Mouse (Mus musculus): ENCODE results near the gene Esr1. TPM values are rescaled to one million over a fixed set of nuclear protein-coding genes. Genes with fewer than 3 reads are reported as not detected.

The Esr1 gene
- polyA plus RNA-seq, 2 experiments = 0.79 to 1.1 TPM

GRCm38 (mm10) chr10:4712061-4712908 is 100.9 kb downstream of the Esr1 start:
- Histone ChIP-seq H3K4me2 (replicated peaks; ENCODE audit: low read depth, low read length, severe bottlenecking) (peak overlapping the region; percentile 96), H3K4me3 (replicated peaks; ENCODE audit: low read length) (peak overlapping the region; percentile 50), H3K36me3 (ENCODE audit: control insufficient read depth, insufficient read depth, low read length) (no peaks in the 10 kb centered on the region), H3K27me3 (ENCODE audit: control insufficient read depth, insufficient read depth, low read length) (peaks cover 33% of the 10 kb centered on the region), H3K4me1 (ENCODE audit: control insufficient read depth, insufficient read depth, low read length) (peaks cover 15% of the 10 kb centered on the region), H3K9me3 (ENCODE audit: control insufficient read depth, low read length) (no peaks in the 10 kb centered on the region), H3K27ac (replicated peaks; ENCODE audit: low read depth, low read length) (no peak overlapping the region), H3K9ac (ENCODE audit: low read depth, low read length, severe bottlenecking) (peak overlapping the region; percentile 38; the same call in 1 of the 2 replicates)
- ATAC-seq (ENCODE audit: low FRiP score, low read depth) = no peak; the same call in 1 of the 2 replicates
- no peak for TF ChIP-seq POLR2A (IDR thresholded peaks at IDR 0.05; ENCODE audit: borderline replicate concordance, extremely low read depth, insufficient read depth, insufficient read length)
- no peak for DNase-seq (ENCODE audit: low spot score)
- 7% methylated on average over 27 of the region's 68 CpGs for WGBS

- Histone ChIP-seq H3K4me3 (replicated peaks; ENCODE audit: low read length) (peak overlapping the region; percentile 50; the same call in 1 of the 2 replicates), H3K4me2 (replicated peaks; ENCODE audit: low read depth, low read length, severe bottlenecking) (no peak overlapping the region), H3K4me1 (ENCODE audit: control insufficient read depth, insufficient read depth, low read length) (peaks cover 15% of the 10 kb centered on the region), H3K36me3 (ENCODE audit: control insufficient read depth, insufficient read depth, low read length) (no peaks in the 10 kb centered on the region), H3K27me3 (ENCODE audit: control insufficient read depth, insufficient read depth, low read length) (peaks cover 33% of the 10 kb centered on the region), H3K27ac (replicated peaks; ENCODE audit: low read depth, low read length) (no peak overlapping the region), H3K9me3 (ENCODE audit: control insufficient read depth, low read length) (no peaks in the 10 kb centered on the region), H3K9ac (ENCODE audit: low read depth, low read length, severe bottlenecking) (no peak overlapping the region)
- ATAC-seq (ENCODE audit: low FRiP score, low read depth) (no peak), DNase-seq (ENCODE audit: low spot score) (peak; percentile 32)
- TF ChIP-seq POLR2A (IDR thresholded peaks at IDR 0.05; ENCODE audit: borderline replicate concordance, extremely low read depth, insufficient read depth, insufficient read length) = no peak
- 21% methylated on average over 10 of the region's 10 CpGs for WGBS
Observed at GRCm38 (mm10) chr10:4713398-4713797, 102.0 kb downstream of the Esr1 start.

GRCm38 (mm10) chr10:4724851-4725250 is 113.5 kb downstream of the Esr1 start:
- no peak for TF ChIP-seq POLR2A (IDR thresholded peaks at IDR 0.05; ENCODE audit: borderline replicate concordance, extremely low read depth, insufficient read depth, insufficient read length)
- Histone ChIP-seq H3K4me1 (ENCODE audit: control insufficient read depth, insufficient read depth, low read length) (no peaks in the 10 kb centered on the region), H3K9me3 (ENCODE audit: control insufficient read depth, low read length) (no peaks in the 10 kb centered on the region), H3K36me3 (ENCODE audit: control insufficient read depth, insufficient read depth, low read length) (no peaks in the 10 kb centered on the region), H3K27ac (replicated peaks; ENCODE audit: low read depth, low read length) (no peak overlapping the region), H3K4me2 (replicated peaks; ENCODE audit: low read depth, low read length, severe bottlenecking) (no peak overlapping the region), H3K9ac (ENCODE audit: low read depth, low read length, severe bottlenecking) (no peak overlapping the region), H3K27me3 (ENCODE audit: control insufficient read depth, insufficient read depth, low read length) (no peaks in the 10 kb centered on the region), H3K4me3 (replicated peaks; ENCODE audit: low read length) (no peak overlapping the region)
- peak; percentile 45 for DNase-seq (ENCODE audit: low spot score)
- 51% methylated on average over 3 of the region's 3 CpGs for WGBS
- ATAC-seq (ENCODE audit: low FRiP score, low read depth) = no peak

GRCm38 (mm10) chr10:4726141-4726540 is 114.7 kb downstream of the Esr1 start:
- Histone ChIP-seq H3K4me1 (ENCODE audit: control insufficient read depth, insufficient read depth, low read length) (no peaks in the 10 kb centered on the region), H3K4me3 (replicated peaks; ENCODE audit: low read length) (no peak overlapping the region), H3K27me3 (ENCODE audit: control insufficient read depth, insufficient read depth, low read length) (no peaks in the 10 kb centered on the region), H3K36me3 (ENCODE audit: control insufficient read depth, insufficient read depth, low read length) (no peaks in the 10 kb centered on the region), H3K9ac (ENCODE audit: low read depth, low read length, severe bottlenecking) (no peak overlapping the region), H3K27ac (replicated peaks; ENCODE audit: low read depth, low read length) (no peak overlapping the region), H3K9me3 (ENCODE audit: control insufficient read depth, low read length) (no peaks in the 10 kb centered on the region), H3K4me2 (replicated peaks; ENCODE audit: low read depth, low read length, severe bottlenecking) (no peak overlapping the region)
- no peak for TF ChIP-seq POLR2A (IDR thresholded peaks at IDR 0.05; ENCODE audit: borderline replicate concordance, extremely low read depth, insufficient read depth, insufficient read length)
- WGBS = 77% methylated on average over 6 of the region's 6 CpGs
- ATAC-seq (ENCODE audit: low FRiP score, low read depth) (no peak), DNase-seq (ENCODE audit: low spot score) (no peak)

- Histone ChIP-seq H3K4me3 (replicated peaks; ENCODE audit: low read length) (no peak overlapping the region), H3K36me3 (ENCODE audit: control insufficient read depth, insufficient read depth, low read length) (no peaks in the 10 kb centered on the region), H3K27ac (replicated peaks; ENCODE audit: low read depth, low read length) (no peak overlapping the region), H3K9ac (ENCODE audit: low read depth, low read length, severe bottlenecking) (no peak overlapping the region), H3K4me2 (replicated peaks; ENCODE audit: low read depth, low read length, severe bottlenecking) (no peak overlapping the region), H3K27me3 (ENCODE audit: control insufficient read depth, insufficient read depth, low read length) (no peaks in the 10 kb centered on the region), H3K9me3 (ENCODE audit: control insufficient read depth, low read length) (no peaks in the 10 kb centered on the region), H3K4me1 (ENCODE audit: control insufficient read depth, insufficient read depth, low read length) (no peaks in the 10 kb centered on the region)
- no peak for DNase-seq (ENCODE audit: low spot score)
- no peak for TF ChIP-seq POLR2A (IDR thresholded peaks at IDR 0.05; ENCODE audit: borderline replicate concordance, extremely low read depth, insufficient read depth, insufficient read length)
- ATAC-seq (ENCODE audit: low FRiP score, low read depth) = no peak
- 24% methylated on average over 2 of the region's 2 CpGs for WGBS
Observed at GRCm38 (mm10) chr10:4732328-4732727, 120.9 kb downstream of the Esr1 start.

Data from limb, embryonic 14.5 days (tissue).